In genomic region chrX:103492398-103493256, GRCm38 (mm10) we compare ENCODE assay signal across 8 mouse cellular contexts.
DNase-seq lines count a peak whose midpoint lies in the region; ATAC-seq and TF ChIP-seq lines count a peak whose summit lies in the region.

No protein-coding gene starts in this region.

- DNase-seq in layer of hippocampus, adult 2 months (ENCODE audit: low spot score in 2 of 2): no peak
- no peak for DNase-seq in layer of hippocampus, adult 9-11 months
- peak; percentile 3 for DNase-seq in T-cell, adult 2 months (ENCODE audit: low spot score)
- no peak for DNase-seq in intestine, embryonic 14.5 days (ENCODE audit: low spot score)
- no peak for DNase-seq in gastrocnemius, adult 8-10 months (ENCODE audit: low spot score in 2 of 2)

- H3K27me3 ChIP-seq in intestine, embryonic 14.5 days (replicated peaks; ENCODE audit: control insufficient read depth, insufficient read depth, low read length): no peaks in the 10 kb centered on the region
- no peaks in the 10 kb centered on the region for H3K27me3 ChIP-seq in midbrain, embryonic 13.5 days

- peak overlapping the region; percentile 46 for H3K4me3 ChIP-seq in layer of hippocampus, adult 2 months
- peak overlapping the region; percentile 44 for H3K4me3 ChIP-seq in embryonic fibroblast, embryonic 13.5 days (ENCODE audit: insufficient read depth, low read length)
- peak overlapping the region; percentile 57 for H3K4me3 ChIP-seq in intestine, embryonic 14.5 days (ENCODE audit: low read depth, low read length)
- peak overlapping the region; percentile 56 for H3K4me3 ChIP-seq in midbrain, embryonic 13.5 days (replicated peaks)

- no peak; the same call in 1 of the 2 replicates for TF ChIP-seq POLR2A in embryonic fibroblast, embryonic 13.5 days (IDR thresholded peaks at IDR 0.05; ENCODE audit: low read depth, low read length)

- peak; percentile 41; the same call in 1 of the 2 replicates for ATAC-seq in intestine, embryonic 14.5 days (replicated peaks; ENCODE audit: low FRiP score, low TSS enrichment, low read depth)
- ATAC-seq in midbrain, embryonic 13.5 days: peak; percentile 49
- ATAC-seq in monocyte, adult 5-6 weeks (replicated peaks; ENCODE audit: insufficient number of reproducible peaks, low FRiP score, low TSS enrichment, poor library complexity, severe bottlenecking): no peak

- H3K4me1 ChIP-seq in embryonic fibroblast, embryonic 13.5 days (ENCODE audit: control insufficient read depth, insufficient read depth, low read length): no peaks in the 10 kb centered on the region
- H3K4me1 ChIP-seq in intestine, embryonic 14.5 days (replicated peaks; ENCODE audit: control insufficient read depth, insufficient read depth, low read length): no peaks in the 10 kb centered on the region; the same call in 1 of the 2 replicates
- H3K4me1 ChIP-seq in midbrain, embryonic 13.5 days (replicated peaks): peaks cover 28% of the 10 kb centered on the region

- 35% methylated on average over 10 of the region's 10 CpGs for WGBS in intestine, embryonic 14.5 days
- WGBS in midbrain, embryonic 13.5 days: 27% methylated on average over 10 of the region's 10 CpGs

- H3K4me2 ChIP-seq in intestine, embryonic 14.5 days (ENCODE audit: low read length): peak overlapping the region; percentile 56
- peak overlapping the region; percentile 55 for H3K4me2 ChIP-seq in midbrain, embryonic 13.5 days (replicated peaks)

- no peaks in the 10 kb centered on the region for H3K9me3 ChIP-seq in intestine, embryonic 14.5 days (ENCODE audit: control insufficient read depth, low read length)
- no peaks in the 10 kb centered on the region for H3K9me3 ChIP-seq in midbrain, embryonic 13.5 days

- TF ChIP-seq CTCF in layer of hippocampus, adult 2 months (conservative IDR thresholded peaks at IDR 0.05): no peak
- no peak for TF ChIP-seq CTCF in embryonic fibroblast, embryonic 13.5 days (IDR thresholded peaks at IDR 0.05; ENCODE audit: borderline replicate concordance, insufficient read depth, low read length)

- H3K9ac ChIP-seq in intestine, embryonic 14.5 days (ENCODE audit: low read length): peak overlapping the region; percentile 89
- H3K9ac ChIP-seq in midbrain, embryonic 13.5 days (replicated peaks): peak overlapping the region; percentile 61

- no peaks in the 10 kb centered on the region for H3K36me3 ChIP-seq in intestine, embryonic 14.5 days (ENCODE audit: control insufficient read depth, insufficient read depth, low read length)
- no peaks in the 10 kb centered on the region for H3K36me3 ChIP-seq in midbrain, embryonic 13.5 days

- H3K27ac ChIP-seq in layer of hippocampus, adult 2 months: peak overlapping the region; percentile 96
- H3K27ac ChIP-seq in embryonic fibroblast, embryonic 13.5 days (ENCODE audit: insufficient read depth, low read length): peak overlapping the region; percentile 92
- H3K27ac ChIP-seq in intestine, embryonic 14.5 days (ENCODE audit: low read depth): peak overlapping the region; percentile 94
- H3K27ac ChIP-seq in midbrain, embryonic 13.5 days: peak overlapping the region; percentile 96
